Mouse (Mus musculus) ES-CJ7 (cell line): ENCODE data around the gene Fads2.
A peak's percentile ranks its signal among the peaks of the same experiment; 100 is the strongest.

Experiments
- DNase-seq: peaks from one replicate; pipeline ENCODE4 v3.0.0; 2011; ENCODE audit warnings: low read depth, low spot score

The Fads2 gene

GRCm38 (mm10) chr19:10013913-10014312 is 87.6 kb downstream of the Fads2 start:
- no peak for DNase-seq

GRCm38 (mm10) chr19:10013348-10013747 is 88.2 kb downstream of the Fads2 start:
- peak; percentile 25 for DNase-seq

- DNase-seq, result peak; percentile 24
Observed at GRCm38 (mm10) chr19:10012827-10013278, 88.7 kb downstream of the Fads2 start.
